Mouse (Mus musculus) gastrocnemius, postnatal 36 days (tissue): Measurements from ENCODE around the gene Nf1. TPM values are rescaled to one million over a fixed set of nuclear protein-coding genes. Genes with fewer than 3 reads are reported as not detected.

Source experiments
- DNase-seq, 2 experiments: peaks; one replicate each; pipeline ENCODE4 v3.0.0; 2022
- intact Hi-C: fragments of 180-260 bp; cut with DNase I; formaldehyde crosslinking; loops from one replicate; pipeline ENCODE4 v1.15.1; 2025
- total RNA-seq, 2 experiments: library from RNA; stranded (reverse); gene quantifications; 2 replicates each; pipeline ENCODE4 v1.2.3; 2021

Gene Nf1
- total RNA-seq, 2 experiments from 2014 or later: 16.4 to 17.1 TPM

DNA sequence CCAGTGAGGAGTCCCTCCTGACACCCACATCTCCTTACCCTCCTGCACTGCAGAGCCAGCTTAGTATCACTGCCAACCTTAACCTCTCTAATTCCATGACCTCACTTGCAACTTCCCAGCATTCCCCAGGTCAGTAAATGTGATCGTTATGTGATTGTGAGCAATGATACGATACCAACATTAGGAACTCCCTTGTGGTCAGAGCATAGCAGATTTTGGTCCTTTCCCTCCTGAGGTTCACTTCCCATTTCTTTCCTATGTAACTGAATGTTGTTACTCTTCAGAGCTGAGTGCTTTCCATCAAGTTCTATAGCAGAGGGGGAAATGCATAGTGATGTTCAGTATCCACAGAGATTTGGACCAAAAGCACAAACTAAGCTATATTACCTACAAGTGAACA is 230.8 kb downstream of the Nf1 start:
- intact Hi-C loops: no loop called here
- DNase-seq: no peak

DNA sequence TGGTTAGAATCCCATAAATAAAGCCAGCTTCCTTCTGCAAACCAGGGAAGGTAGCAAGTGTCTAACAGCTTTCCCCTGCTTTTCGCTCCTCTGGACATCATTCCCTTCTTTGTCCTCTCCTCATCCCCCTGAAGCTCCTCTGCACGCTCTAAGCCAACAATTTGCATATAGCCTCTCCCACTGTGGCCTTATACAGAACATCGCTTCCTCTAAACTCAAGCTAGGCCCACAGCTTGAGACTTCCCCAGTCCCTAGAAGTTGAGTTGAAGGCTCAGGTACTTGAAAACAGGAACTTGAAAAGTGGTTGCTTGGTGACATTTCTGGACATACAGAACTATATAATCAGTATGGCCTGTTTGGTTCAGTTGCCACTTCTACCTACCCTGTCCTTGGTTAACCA is 234.3 kb downstream of the Nf1 start:
- no peak for DNase-seq
- intact Hi-C loops: no loop called here

DNA sequence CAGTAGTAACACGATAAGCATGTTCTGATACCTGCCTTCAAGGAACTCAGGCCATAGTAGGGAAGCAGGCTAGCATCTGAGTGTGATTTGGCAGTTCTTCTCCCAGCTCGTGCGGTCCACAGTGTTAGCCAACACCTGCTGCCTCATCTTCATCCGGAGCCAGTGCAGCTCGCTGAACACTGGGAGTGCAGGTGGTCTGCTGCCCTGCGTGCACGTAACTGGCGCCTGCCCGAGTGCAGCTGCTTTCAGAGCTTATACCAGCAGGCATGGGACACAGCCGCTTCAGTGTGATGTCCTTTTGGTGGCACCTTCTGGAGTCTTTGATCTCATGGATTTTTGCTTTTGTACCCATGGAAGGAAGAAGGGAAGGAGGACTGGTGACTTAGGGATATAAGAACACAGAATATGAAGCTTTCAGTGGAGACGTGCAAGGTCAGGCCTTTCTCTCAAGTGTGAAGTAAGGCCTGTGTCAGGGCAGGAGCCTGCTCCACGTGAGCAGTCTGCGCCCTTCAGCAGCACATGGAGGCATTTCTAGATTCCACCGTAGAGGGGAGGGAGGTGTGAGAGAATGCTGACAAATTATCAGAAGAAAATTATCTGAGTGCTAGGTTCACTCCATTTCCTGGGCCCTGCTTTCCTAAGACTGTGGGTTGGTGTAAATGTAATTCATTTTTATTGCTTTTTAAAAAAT is 236.0 kb downstream of the Nf1 start:
- intact Hi-C loops: loop anchor here (5.0 kb wide), 2 partner anchors 33 to 93 kb away; no protein-coding TSS in a partner anchor
- no peak for DNase-seq

DNA sequence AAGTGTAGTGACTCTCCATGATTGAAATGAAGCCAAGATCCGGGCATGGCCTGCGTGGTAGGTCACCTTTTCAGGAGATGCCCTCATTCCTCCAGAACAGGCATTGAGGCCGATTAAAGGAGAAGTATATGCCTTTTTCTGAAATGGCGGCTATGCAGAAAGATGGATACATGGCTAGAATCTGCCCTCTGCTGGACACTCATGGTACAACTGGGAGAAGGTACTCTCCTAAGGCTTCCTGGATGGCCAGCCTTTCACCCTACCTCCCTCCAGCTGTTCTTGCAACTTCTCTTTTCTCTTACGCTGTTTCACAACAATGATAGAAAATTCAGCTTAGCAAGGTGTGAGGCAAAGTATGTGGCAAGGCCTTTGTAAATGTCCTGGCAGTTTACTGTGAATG is 238.2 kb downstream of the Nf1 start:
- intact Hi-C loops: loop anchor here (5.0 kb wide), 2 partner anchors 35 to 95 kb away; no protein-coding TSS in a partner anchor
- peak; percentile 46 to 66 for DNase-seq

DNA sequence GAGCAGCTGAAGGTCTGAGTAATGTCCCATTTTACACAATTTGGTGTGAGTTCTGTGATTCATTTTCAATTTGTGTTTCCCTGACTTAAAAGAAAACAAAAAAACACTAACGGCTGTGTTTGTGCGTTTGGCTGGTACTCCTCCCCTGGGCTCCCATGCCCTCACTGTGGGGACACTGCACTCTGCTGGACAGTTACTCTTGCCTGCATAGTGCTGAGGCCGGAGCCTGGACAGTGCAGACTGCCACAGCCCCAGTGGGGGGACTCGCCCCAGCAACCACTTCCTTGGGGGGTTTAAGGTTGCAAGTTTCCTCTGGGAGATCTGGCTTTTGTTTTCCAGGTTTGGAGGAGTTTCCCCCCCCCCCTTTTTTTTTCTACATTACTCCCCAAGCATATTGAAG is 241.2 kb downstream of the Nf1 start:
- intact Hi-C loops: no loop called here
- DNase-seq: no peak

DNA sequence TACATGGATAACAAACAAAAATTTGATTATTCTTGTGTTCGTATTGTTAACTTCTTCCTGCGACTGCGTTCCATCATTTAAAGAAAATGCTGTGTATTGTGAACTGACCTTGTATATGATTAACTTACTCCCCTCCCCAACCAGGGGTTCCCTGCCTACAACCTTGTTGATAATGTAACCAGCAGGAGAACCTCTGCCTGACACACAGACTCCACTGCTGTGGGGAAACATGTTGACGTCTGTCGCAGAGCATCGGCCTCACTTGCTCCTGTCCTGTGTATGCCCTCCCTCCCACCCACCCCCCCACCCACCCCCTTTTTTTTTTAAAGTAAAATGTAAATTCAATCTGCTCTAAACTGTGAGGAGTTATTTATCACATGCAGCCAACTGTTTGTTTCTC is 241.8 kb downstream of the Nf1 start:
- DNase-seq: no peak
- intact Hi-C loops: no loop called here

DNA sequence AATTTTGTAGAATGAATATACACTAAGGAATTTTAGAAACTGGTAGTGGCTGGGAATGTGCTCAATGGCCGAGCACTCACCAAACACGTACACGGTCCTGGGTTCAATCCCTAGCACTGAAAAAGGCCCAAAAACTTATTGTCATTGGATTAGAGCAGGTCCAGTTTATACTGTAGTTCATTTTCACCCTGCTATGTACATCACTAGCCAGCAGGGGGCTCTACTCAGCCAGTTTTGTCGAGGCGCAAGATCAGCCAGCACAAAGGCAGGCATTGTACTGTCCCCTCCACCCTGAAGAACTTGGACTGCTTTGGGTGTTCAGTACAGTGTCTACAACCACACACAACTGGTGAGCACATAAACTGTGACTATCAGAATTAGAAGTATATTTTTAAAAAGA is 244.7 kb downstream of the Nf1 start:
- intact Hi-C loops: no loop called here
- DNase-seq: peak in 1 of 2 experiments; percentile 47

DNA sequence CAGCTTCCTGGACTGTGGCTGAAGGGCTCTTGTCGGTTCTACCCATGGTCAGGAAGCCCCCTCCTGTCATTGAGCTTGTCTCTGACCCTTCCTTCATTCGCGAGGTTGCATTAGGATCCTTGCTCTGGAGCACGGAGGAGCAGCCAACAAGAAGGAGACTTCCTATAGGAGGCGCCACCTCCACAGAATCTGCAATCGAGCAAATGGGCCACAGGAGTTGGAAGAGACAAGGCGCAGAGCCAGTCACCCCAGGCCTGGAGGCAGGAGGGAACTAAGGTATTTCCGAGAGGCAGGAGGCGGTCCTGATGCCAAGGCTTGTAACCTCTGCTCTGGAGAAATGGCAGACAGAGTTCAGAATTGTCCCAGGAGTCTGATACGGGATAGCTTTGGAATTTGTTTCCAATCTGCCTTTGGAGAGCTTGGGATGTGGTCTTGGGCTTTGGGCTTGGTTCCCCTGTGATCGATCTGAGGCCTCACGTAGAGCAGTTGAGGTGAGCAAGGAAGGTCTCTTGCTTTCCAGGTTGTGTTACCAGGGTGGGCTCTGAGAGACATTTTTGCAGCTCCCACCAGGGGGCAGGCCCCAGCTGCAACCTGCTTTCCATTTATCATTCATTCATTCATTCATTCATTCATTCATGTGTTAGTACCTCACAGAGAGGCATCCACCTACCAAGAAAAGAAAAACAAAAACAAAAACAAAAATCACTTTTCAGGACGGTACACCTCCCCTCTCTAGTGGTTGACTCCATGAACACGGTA is 250.0 kb downstream of the Nf1 start:
- intact Hi-C loops: no loop called here
- no peak for DNase-seq

DNA sequence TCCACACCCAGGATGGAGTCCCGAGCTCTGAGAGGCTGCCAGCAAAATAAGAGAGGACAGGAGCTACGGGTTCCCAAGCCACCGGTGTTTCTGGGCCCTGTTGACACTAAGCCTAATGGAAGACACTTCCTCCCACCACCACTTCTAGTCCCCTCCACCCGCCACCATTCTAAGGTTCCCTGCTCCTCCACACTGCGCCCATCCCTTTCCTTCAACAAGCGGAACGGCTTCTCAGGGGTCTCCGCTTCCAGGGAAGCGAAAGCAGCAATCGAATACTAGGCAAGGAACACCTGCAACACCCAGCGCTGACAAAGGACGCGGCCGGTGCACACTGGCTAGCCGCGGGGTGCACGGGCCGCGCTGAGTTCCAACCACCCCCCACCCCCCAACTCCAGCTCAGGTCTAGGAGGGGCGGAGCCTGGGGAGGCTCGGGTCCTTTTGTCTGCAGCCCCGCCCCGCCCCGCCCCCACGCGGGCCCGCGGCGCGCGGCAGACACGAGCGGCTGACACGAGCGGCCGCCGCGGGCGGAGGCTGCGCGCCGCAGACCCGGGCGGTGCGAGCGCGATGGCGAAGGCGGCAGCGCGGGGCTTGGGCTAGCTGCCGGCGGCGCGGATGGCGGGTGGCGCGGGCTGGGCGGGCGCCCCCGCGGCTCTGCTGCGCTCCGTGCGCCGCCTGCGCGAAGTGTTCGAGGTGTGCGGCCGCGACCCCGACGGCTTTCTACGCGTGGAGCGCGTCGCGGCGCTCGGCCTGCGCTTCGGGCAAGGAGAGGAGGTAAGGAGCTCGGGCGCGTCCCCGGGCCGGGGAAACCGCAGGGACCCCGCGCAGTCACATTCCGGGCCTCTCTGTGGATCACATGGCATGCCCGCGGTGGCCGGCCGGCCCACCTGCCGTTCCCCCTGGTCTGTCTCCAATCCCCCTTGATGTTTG is 251.4 kb downstream of the Nf1 start, which contains the start of gene Rab11fip4:
Gene Rab11fip4, plus strand, starts transcription at position 549 of the 927 bp plus-strand sequence.
- intact Hi-C loops: no loop called here

DNA sequence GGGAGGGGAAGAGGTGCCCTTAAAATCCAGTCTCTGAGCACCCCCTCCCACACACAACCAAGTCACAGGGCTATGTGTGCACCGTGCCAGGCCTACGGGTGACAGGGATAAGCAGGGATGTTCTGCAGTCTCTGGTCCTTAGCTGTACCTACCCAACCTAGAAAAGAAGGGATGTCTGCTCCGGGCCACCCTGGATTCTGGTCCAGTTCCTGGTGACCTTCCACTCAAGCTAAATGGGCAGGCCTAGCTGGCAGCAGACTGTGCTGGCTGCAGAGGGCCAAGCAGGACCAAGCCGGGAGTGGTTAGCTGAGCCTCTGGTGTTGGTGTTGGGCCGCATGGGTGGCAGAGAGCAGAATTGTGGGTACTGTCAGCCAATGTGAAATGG is 252.1 kb downstream of the Nf1 start:
- DNase-seq: no peak
- intact Hi-C loops: no loop called here

More for the DNA sequence above, 251.4 kb downstream of the Nf1 start, which contains the start of gene Rab11fip4:
- no peak for DNase-seq

DNA sequence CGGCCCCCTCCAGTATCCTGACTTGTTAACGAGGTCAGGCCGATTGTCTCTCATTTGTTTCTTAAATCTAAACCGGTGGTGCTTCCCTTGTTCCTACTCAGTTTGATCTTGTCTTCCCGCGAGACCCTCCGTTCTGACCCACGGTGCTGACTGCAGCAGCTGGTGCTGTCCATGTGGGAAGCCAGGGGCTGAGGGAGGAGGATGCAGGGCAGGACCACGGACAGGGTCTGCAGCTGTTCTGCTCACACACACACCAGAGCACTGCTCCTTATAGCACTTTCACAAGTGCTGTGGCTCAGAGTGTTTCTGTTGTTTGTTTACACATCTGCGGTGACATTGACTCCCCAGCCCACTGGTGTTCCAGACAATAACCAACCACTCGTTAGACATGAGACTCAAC is 254.0 kb downstream of the Nf1 start:
- DNase-seq: no peak
- intact Hi-C loops: no loop called here

DNA sequence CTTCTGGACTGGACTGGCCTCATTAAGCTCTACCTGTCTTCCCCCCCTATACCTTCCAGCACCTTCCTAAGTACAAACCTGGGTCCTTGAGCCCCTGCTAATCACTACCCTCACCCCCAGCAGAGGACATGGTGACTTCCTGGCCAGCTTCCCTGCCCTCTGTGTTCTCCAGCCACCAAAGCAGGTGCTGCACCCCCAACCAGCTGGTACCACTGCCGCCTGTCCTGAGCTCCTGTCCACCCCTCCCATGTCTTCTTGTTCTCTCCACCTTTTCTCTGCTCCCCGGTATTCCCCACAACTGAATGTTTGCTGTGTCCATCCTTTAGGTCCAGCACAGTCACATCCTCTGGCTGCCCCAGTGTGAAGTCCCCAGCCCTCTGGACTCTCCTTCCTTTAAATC is 271.0 kb downstream of the Nf1 start:
- DNase-seq: no peak
- intact Hi-C loops: no loop called here

DNA sequence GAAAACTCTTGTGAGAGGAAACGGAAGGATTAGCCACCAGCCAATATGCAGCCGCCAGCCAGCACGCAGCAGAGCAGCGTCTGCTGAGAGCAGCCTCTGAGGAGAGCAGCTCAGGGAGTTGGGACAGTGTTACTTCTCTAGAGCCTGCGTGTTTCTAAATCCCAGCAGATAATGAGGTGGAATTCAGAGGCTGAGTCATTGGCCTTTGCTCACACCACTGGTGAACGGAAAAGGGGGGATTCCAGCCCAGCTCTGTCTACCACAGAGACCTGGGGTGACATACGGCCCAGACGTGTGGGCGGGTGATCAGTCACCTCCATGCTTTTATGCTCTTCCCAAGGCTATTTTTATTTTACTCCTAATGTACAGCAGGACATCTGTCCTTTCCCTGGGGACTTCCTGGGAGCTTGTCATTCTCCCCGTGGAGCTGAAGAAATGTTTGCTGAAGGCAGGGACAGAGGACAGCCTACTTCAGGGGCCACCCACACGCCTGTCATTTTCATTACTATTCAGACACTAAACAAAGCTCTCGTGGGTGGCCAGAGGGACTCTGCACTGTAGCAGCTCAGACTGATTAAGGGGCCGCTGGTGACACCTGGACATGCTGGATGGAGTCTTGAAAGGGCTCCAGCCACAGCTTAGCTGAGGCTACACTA is 271.6 kb downstream of the Nf1 start:
- intact Hi-C loops: no loop called here

DNA sequence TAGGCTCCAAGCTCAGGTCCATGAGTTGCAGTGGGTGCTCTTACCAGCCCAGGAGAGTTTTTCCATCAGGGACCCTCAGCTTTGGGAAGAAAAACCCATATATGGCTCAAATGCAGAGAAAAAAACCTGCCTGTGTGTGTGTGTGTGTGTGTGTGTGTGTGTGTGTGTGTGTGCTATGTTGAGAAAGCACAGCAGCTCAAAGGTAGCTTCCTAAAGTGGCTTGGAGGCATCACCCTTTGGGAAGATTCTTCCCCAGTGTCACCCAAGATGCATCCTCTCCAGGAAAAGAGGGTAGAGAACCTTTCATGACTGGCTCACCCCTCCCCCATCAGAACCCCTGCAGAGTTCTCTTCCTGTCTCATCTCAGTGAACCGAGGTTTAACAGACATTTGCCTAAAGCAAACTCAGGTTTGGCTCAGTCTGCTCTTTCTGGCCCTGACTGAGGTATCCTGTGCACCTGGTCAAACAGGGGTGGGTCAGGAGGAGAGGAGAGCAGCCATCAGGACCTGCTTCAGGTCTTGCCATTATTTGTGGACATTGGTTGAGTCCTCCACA is 272.6 kb downstream of the Nf1 start:
- no peak for DNase-seq
- intact Hi-C loops: no loop called here

More for the DNA sequence above, 271.6 kb downstream of the Nf1 start:
- DNase-seq: no peak

DNA sequence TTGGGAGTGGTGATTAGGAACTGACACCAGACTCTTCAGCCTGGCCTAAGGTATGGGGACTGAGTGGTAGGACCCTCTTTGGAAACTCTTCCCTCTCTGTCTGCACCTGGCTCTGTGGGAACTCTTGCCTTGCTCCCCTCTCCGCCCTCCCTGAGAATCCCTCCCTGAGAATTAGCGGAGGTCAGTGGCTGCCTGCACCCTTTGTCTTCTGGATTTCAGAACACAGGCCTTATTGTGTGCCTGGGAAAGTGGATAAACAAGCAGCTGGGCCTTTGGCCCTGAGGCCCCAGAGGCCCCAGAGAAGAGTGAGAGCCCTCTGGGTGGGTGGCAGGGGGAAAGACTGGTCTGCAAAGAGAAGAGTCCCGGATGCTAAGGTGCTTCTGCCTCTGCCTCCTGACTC is 273.6 kb downstream of the Nf1 start:
- no peak for DNase-seq
- intact Hi-C loops: no loop called here

DNA sequence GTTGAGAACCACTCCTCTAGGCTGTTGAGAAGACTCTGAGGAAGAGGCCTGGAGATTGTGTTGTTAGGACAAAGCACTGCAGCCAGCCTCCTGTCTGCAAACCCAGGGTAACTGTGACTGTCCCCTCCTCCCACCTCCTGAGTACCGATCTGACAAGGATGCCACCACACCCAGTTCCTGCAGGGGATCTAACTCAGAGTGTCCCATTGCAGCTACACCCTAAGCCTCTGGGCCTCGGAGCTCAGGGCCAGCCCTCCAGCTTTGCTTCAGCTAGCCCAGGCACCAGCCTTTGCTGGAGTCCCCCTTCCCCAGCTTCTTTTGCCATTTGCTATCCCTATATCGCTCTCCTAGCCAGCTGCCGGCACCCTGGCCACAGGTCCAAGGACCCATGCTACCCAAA is 274.2 kb downstream of the Nf1 start:
- intact Hi-C loops: no loop called here
- DNase-seq: no peak

DNA sequence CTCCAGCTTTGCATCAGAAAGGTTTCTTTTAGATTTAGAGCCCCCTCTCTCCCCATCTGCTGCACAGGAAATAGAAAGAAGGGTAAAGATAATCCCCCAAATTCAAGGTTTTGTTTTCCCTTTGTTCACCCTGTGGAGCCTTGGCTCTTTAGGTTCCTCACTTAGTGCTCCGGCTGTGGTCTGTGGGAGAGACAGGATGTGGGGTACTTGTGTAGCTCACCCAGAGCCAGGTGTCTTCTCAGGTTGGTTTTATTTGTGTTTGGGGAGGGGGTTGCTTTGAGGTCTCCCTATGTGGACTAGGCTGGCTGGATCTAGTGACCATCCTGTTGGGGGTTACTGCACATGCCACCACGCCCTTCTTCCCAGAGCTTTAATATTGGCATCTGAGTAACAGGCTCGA is 275.4 kb downstream of the Nf1 start:
- intact Hi-C loops: no loop called here
- no peak for DNase-seq

DNA sequence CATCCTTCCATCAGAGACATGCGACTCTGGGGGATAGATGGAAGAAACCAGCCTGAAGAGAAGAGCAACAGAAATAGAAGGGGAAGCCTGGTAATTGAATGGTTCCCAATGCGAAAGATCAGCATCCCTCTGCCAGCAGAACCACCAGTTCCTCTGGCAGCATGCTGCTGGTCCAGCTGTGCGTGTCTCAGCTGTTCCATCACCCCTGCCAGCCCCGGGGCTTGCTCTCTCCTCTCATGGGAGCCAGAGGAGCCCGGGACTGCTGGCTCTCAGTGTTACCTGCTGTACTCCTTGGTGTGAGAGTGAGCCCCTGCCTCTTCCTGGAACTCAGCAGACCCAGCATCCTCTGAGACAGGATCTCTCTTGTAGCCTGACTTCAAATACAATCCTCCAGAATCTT is 276.4 kb downstream of the Nf1 start:
- intact Hi-C loops: no loop called here
- peak in 1 of 2 experiments; percentile 21 for DNase-seq

DNA sequence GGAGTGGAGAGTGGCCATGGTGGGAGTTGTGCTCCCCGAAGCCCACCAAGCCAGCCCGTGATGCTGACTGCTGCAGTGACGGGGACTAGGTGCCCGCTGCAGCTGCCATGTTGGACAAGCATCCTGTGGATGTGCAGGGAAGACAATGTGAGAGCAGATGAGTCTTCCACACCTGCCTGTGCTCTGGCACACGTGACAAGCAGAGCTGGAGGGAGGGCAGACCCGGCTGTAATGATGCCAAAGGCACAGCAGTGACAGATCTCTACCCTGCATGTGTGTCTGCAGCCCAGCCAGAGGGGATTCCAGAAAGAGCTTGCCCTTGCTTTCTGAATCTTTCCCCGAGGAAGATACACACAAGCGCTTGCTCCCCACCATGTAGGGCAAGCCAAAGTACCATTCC is 278.5 kb downstream of the Nf1 start:
- intact Hi-C loops: no loop called here
- no peak for DNase-seq

DNA sequence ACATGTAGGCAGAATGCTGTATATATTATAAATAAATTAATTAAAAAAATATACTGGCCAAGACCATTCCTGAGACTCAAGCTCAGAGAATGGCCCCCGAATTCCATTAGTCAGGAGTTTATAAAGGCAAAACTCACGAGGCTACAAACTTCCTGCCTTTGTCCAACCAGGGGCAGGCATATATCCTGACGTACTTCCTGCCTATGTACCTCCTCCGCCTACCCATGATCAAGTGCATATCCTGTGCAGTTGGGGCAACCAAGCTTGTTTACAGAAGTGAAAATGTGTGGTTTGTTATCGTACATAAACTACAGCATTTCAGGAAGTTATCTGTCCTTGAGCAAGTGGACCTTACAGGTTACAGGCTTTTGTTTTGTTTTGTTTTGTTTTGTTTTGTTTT is 283.5 kb downstream of the Nf1 start:
- no peak for DNase-seq
- intact Hi-C loops: no loop called here
